Mouse (Mus musculus): ENCODE results near the gene Slc26a10.

- TF ChIP-seq TAL1 (IDR thresholded peaks at IDR 0.05; ENCODE audit: low read length), result no peak
- TF ChIP-seq GATA1 (IDR thresholded peaks at IDR 0.05; ENCODE audit: low read length), result no peak
These were observed 16.3 kb downstream of the Slc26a10 start for GRCm38 (mm10) chr10:127164190-127164589.

All from erythroblast, embryonic 14.5 days (primary cell).